In genomic region chr3:104019453-104019852, GRCm38 (mm10) we compare ENCODE assay signal across 14 mouse cellular contexts. TPM values are rescaled to one million over a fixed set of nuclear protein-coding genes. Genes with fewer than 3 reads are reported as not detected.
DNase-seq lines count a peak whose midpoint lies in the region; ATAC-seq and TF ChIP-seq lines count a peak whose summit lies in the region.
"Had no signal": no experiment of that assay in that cellular context is flagged by ENCODE, and none has a peak within 500 bp of the region (broad histone marks: within the 10 kb centered on the region; RNA-seq: fewer than 3 reads in every experiment).

No protein-coding gene starts in this region.

- DNase-seq in embryo, embryonic 10.5 days (ENCODE audit: low spot score): peak; percentile 28
- DNase-seq in embryo, embryonic 9.5 days (ENCODE audit: extremely low spot score): no peak
- peak; percentile 60 for DNase-seq in lung, embryonic 14.5 days
- DNase-seq in lung, postnatal 36 days: no peak
- peak; percentile 63 for DNase-seq in brain, embryonic 14.5 days (ENCODE audit: low read depth)
- DNase-seq in stomach, postnatal 0 days (ENCODE audit: low spot score): no peak
- no peak for DNase-seq in adrenal gland, postnatal 14 days
- DNase-seq in ovary, postnatal 36 days (ENCODE audit: low spot score): no peak
- DNase-seq: gastrocnemius, postnatal 10 days; heart, postnatal 36 days; right cerebral cortex, postnatal 4 days had no signal

- H3K27ac ChIP-seq in lung, embryonic 14.5 days (ENCODE audit: low read depth): no peak overlapping the region
- H3K27ac ChIP-seq in stomach, postnatal 0 days (replicated peaks): no peak overlapping the region
- H3K27ac ChIP-seq: embryonic facial prominence, embryonic 15.5 days; liver, embryonic 15.5 days had no signal

- no peaks in the 10 kb centered on the region for H3K27me3 ChIP-seq in lung, embryonic 14.5 days (ENCODE audit: insufficient read depth, low read length)
- no peaks in the 10 kb centered on the region for H3K27me3 ChIP-seq in stomach, postnatal 0 days (ENCODE audit: control insufficient read depth, insufficient read depth, low read length)
- H3K27me3 ChIP-seq: embryonic facial prominence, embryonic 15.5 days; liver, embryonic 15.5 days had no signal

- H3K4me3 ChIP-seq in lung, embryonic 14.5 days (ENCODE audit: low read depth, low read length): no peak overlapping the region
- H3K4me3 ChIP-seq in stomach, postnatal 0 days (ENCODE audit: low read depth, low read length): no peak overlapping the region
- H3K4me3 ChIP-seq: embryonic facial prominence, embryonic 15.5 days; liver, embryonic 15.5 days; myocyte had no signal

- no peaks in the 10 kb centered on the region for H3K4me1 ChIP-seq in lung, embryonic 14.5 days (ENCODE audit: insufficient read depth)
- no peaks in the 10 kb centered on the region for H3K4me1 ChIP-seq in stomach, postnatal 0 days (replicated peaks; ENCODE audit: control insufficient read depth, insufficient read depth)
- H3K4me1 ChIP-seq: embryonic facial prominence, embryonic 15.5 days; liver, embryonic 15.5 days had no signal

- no peak for TF ChIP-seq POLR2A in brain, embryonic 14.5 days (IDR thresholded peaks at IDR 0.05; ENCODE audit: borderline replicate concordance, extremely low read depth, insufficient read depth, insufficient read length, poor library complexity, severe bottlenecking)

- ATAC-seq in lung, embryonic 14.5 days (ENCODE audit: insufficient read depth): no peak
- ATAC-seq in stomach, postnatal 0 days (ENCODE audit: low FRiP score, low TSS enrichment): no peak

- no peak overlapping the region for H3K4me2 ChIP-seq in lung, embryonic 14.5 days
- H3K4me2 ChIP-seq in stomach, postnatal 0 days (replicated peaks; ENCODE audit: low read depth): no peak overlapping the region
- H3K4me2 ChIP-seq: embryonic facial prominence, embryonic 15.5 days; liver, embryonic 15.5 days had no signal

- H3K9me3 ChIP-seq in lung, embryonic 14.5 days (ENCODE audit: low read depth, low read length): no peaks in the 10 kb centered on the region
- H3K9me3 ChIP-seq in stomach, postnatal 0 days (ENCODE audit: control insufficient read depth, low read length): no peaks in the 10 kb centered on the region
- H3K9me3 ChIP-seq: embryonic facial prominence, embryonic 15.5 days; liver, embryonic 15.5 days had no signal

- TF ChIP-seq EP300 in stomach, postnatal 0 days (optimal IDR thresholded peaks at IDR 0.05): no peak

- 63% methylated on average over 4 of the region's 4 CpGs for WGBS in lung, embryonic 14.5 days
- WGBS in stomach, postnatal 0 days: 56% methylated on average over 4 of the region's 4 CpGs

- no peak overlapping the region for H3K9ac ChIP-seq in lung, embryonic 14.5 days
- no peak overlapping the region for H3K9ac ChIP-seq in stomach, postnatal 0 days (ENCODE audit: low read length)
- H3K9ac ChIP-seq: embryonic facial prominence, embryonic 15.5 days; liver, embryonic 15.5 days had no signal

- peak; percentile 34; the same call in 1 of the 2 replicates for TF ChIP-seq CTCF in lung, embryonic 14.5 days (IDR thresholded peaks at IDR 0.05; ENCODE audit: low read depth)
- TF ChIP-seq CTCF in brain, embryonic 14.5 days (IDR thresholded peaks at IDR 0.05; ENCODE audit: borderline replicate concordance, extremely low read depth, insufficient read depth, insufficient read length): no peak
- TF ChIP-seq CTCF in stomach, postnatal 0 days (IDR thresholded peaks at IDR 0.05; ENCODE audit: low read depth): peak; percentile 67

- peaks cover 46% of the 10 kb centered on the region for H3K36me3 ChIP-seq in lung, embryonic 14.5 days (ENCODE audit: insufficient read depth)
- peaks cover 15% of the 10 kb centered on the region; the same call in 1 of the 2 replicates for H3K36me3 ChIP-seq in stomach, postnatal 0 days (ENCODE audit: control insufficient read depth, insufficient read depth, low read length)

RNA-seq across cellular contexts. Expression of gene Phtf1, which starts 51.5 kb away (rescaled TPM):
- 36.9 and 38.8 TPM in 2 replicates for polyA plus RNA-seq in lung, embryonic 14.5 days (2014; fragmentation: Nextera tagmentation; extraction: Ambion mirVana)
- 21.2 and 25.6 TPM in 2 replicates for polyA plus RNA-seq in brain, embryonic 14.5 days (2012; rRNA removed)
- 10.6 and 11.2 TPM in 2 replicates for polyA plus RNA-seq in stomach, postnatal 0 days (2015; fragmentation: Nextera tagmentation; extraction: Ambion mirVana)
- total RNA-seq in adrenal gland, postnatal 14 days (2021): 18.7 and 20.3 TPM in 2 replicates

Comparison
In these comparisons a context has a peak if more than half of its experiments do, and no peak if none do; other contexts are left out.
1. DNase-seq: peak in embryo, embryonic 10.5 days (single experiment), lung, embryonic 14.5 days (single experiment) and brain, embryonic 14.5 days (single experiment); none in embryo, embryonic 9.5 days (single experiment), lung, postnatal 36 days (single experiment), stomach, postnatal 0 days (single experiment), adrenal gland, postnatal 14 days (single experiment) and ovary, postnatal 36 days (single experiment).